Mouse (Mus musculus) spleen, postnatal 14 days (tissue): ENCODE data around the gene Gse1.

Experiments used
- DNase-seq, 2 experiments: peaks; one replicate each; pipeline ENCODE4 v3.0.0; 2021 to 2022; ENCODE audit warnings: low spot score in 2 of 2

Gene Gse1

GRCm38 (mm10) chr8:120227891-120228591 is at the start of gene Gse1:
Gene Gse1, plus strand, starts transcription at chr8:120228456.
- DNase-seq, result no peak

- DNase-seq, result peak; percentile 66 to 78
These were observed 49.2 kb upstream of the Gse1 start for GRCm38 (mm10) chr8:120179027-120179431.

- DNase-seq, result no peak
These were observed 47.7 kb upstream of the Gse1 start for GRCm38 (mm10) chr8:120180445-120180970.

GRCm38 (mm10) chr8:120181274-120181673 is 47.0 kb upstream of the Gse1 start:
- no peak for DNase-seq

- no peak for DNase-seq
These were observed 46.3 kb upstream of the Gse1 start for GRCm38 (mm10) chr8:120181861-120182414.

DNA sequence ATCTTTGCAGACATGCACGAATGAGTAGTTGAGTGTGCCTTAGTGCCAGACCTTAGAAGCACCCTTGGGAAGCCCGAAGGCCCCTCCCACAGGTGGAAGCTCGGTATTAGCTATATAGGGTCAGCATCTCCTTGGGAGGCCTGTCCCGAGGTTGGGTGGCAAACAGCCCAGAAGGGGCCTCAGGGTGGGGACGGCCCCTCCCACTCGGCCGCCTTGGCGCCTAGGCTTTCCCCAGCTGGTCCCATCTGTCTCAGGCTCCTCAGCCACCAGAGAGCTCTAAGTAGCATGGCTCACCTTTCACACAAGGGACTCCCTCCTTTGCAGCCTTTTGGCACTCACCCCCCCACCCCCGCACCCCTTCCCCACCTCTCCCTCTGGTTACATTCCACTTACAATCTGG is 43.9 kb upstream of the Gse1 start:
- DNase-seq, result no peak

DNA sequence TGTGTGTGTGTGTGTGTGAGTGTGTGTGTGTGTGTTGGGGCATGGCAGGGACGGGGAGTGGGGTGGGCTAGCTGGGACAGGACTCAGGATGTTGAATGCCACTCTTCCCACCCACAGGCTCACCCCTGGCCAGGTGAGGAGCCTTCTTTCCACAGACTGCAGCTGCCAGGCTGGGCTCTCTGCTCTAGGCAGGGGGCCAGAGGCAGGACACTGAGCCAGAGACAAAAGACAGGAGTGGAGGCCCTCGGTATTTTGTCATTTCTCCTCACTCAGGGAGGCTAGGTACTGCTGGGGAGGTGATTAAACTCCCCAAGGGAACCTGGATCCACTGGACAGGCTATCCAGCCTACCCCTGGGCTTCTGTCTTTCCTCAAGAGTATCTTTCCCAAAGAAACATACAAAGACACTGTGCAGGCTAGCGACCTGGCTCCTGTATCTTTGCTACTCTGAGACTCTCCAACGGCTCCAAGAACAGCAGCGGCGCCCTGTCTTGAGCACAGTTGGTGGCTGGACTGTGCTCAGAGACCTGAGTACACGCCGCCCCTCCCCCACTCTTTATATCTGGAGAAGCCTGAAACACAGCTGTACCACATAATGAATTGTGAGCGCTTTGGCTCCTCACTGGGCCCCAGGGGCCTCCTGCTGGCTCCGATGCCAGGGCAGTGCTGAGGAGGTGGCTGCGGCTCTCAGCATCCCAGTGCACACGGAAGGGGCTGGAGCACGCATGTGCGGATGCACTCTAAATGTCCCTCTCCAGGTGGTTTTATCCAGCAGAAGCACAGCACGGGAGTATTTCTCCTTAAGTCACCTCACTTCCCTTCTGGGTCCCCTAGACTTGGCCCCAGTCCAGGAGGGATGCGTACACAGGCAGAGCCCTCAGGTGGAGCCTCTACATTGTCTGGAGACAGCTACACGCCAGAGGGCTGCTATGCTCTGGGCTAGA is 43.1 kb upstream of the Gse1 start:
- no peak for DNase-seq

GRCm38 (mm10) chr8:120186454-120186853 is 41.8 kb upstream of the Gse1 start:
- no peak for DNase-seq

DNA sequence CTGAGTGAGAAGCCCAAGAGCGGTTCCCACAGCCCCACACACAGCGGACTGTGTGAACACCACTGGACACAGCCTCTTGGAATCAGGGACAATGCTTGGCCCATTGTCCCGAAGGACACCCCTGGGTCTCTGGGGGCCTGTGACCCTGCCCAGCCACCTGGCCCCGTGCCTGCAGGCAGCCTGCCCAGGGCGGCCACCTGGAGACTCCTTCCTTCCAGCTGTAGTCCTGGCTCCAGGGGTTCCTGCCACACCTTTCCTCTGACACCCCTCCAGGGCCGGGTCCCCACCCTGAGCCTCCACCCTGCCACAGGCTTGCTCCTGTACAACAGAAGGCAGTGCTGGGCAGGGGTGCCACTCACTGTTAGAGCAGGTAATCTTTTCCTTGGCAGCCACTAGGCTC is 39.7 kb upstream of the Gse1 start:
- DNase-seq, result no peak

GRCm38 (mm10) chr8:120189440-120189839 is 38.8 kb upstream of the Gse1 start:
- no peak for DNase-seq

DNA sequence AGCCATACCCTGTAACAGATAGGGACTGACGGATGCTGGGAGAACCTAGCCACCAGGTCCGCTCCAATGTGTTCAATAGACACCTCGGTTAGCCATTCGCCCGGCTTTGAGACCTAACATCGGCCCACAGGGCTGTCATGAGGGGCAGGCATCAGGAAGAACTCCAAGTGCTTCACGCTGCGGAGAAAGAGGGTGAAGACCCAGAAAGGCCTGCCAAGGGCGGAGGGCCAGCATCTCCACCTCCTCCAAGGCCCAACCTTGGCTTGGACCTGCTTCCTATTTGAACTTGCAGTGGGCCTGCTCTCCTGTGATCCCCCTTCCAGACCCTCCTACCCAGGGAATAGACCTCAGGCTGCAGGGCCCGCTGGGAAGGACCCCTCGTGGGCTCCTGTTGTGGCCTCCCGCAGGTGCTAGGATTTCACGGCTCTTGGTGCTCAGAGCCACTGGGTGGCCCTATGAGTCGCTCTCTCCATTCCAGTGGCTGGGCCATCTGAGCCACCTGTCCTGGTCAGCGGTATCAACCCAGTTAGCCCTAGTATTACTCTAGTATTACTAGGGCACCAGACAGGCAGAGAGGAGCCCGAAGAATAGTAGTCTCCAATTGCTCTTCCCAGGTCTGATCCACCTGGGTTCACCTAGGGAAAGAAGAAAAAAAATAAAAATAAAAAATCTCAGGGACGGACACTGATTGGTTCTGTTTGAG is 38.0 kb upstream of the Gse1 start:
- no peak for DNase-seq

DNA sequence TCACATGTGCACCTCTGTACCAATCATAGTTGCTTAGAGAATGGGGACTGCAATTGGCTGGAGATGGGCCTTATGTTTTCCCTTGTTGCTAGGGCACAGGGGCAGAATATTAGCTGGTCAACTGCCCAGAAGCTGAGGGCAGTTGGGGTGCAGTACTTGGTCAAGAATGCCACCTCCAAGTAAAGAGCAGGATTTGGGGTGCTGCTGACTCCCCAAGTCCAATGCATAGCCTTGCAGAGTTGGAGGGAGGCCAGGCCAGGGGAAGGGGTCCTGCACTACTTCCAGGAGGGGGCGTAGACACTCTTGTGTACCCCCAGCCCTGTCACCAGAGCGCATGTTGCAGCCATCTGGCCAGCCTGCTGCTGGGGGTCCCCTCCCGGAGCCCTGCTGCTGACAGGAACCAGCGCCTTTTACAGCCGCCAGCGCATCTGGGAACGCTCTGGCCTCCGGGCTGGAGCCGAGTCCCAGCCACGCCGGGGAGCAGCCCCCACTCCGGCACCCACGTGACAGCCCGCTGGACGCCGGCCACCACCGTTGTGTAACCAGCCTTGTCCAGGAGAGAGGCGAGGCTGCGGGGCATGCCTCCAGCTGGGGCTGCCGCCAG is 37.3 kb upstream of the Gse1 start:
- peak in 1 of 2 experiments; percentile 17 for DNase-seq

DNA sequence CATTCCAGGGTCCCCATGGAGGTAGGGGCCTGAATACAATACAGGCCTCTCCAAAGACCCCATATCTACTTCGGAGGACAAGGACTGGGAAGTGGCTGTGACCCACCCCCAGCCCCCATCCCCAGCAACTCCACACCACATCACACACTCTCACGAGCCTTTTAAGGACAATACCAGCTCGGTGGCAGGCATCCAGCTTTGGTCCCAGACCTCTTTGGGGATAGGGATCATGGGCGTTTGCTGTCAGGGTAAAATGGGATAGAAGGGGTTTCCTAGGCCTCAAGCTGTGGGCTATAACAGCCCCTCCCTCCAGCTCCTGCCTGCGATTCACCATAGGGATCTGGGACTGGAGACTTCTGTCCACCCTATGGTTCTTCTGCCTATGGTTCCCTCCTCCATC is 36.6 kb upstream of the Gse1 start:
- no peak for DNase-seq

- no peak for DNase-seq
These were observed 36.1 kb upstream of the Gse1 start for GRCm38 (mm10) chr8:120192118-120192517.

DNA sequence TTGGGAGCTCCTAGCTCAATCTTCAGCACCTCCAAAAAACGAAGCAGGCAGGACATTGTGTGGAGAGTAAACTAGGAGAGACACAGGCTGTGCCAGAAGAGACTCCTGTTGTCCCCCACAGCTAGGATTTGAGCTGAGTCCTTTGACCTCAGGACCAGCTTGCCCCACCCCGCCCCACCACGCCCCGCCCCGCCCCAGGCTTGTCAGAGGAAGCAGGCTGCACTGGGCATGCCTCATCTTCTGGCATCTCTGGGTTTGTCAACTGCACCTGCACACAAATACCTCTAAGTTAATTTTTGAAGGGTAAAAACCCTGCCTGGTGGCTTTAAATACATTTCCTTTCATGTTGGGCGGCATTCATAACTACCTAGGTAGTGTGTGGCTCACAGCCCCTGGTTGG is 26.9 kb upstream of the Gse1 start:
- DNase-seq, result no peak

DNA sequence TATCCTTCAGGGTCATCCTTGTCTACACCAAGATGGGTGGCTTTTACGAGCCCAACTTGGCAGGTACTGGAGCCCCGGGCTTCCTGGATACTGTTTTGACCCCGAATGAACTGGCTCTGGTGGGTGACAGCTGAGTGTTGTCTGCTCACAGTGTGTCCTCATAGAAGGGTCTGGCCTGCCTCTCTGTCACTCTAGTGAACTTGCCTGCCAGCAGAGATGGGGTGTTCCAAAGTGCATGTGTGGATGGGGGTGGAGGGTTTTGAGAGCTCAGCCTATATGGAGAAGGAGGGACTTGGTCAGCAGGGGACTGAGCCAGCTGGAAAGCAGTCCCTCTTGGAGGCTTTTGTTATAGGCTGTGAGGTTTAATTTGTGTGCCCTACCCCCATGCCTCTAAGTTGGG is 25.7 kb upstream of the Gse1 start:
- no peak for DNase-seq

GRCm38 (mm10) chr8:120204736-120205360 is 23.4 kb upstream of the Gse1 start:
- no peak for DNase-seq

DNA sequence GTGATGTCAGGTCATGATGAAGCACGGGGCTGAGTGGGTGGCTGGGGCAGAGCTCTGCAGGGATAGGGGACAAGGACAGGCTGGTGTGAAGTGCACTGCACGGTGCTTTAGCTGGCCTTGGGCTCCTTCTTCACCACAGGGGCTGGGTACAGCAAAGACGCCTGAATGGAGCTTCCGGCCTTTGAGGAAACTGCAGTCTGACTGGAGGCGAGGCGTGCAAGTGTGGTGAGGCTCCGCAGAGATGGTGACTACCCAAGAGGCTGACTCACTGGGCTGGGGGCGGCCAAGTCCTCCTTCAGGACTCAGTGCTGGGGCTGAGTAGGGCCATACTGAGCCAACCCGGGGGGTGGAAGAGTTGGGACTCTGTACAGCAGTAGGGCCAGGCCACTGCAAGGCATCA is 22.3 kb upstream of the Gse1 start:
- no peak for DNase-seq

- no peak for DNase-seq
These were observed 20.9 kb upstream of the Gse1 start for GRCm38 (mm10) chr8:120207364-120207763.

DNA sequence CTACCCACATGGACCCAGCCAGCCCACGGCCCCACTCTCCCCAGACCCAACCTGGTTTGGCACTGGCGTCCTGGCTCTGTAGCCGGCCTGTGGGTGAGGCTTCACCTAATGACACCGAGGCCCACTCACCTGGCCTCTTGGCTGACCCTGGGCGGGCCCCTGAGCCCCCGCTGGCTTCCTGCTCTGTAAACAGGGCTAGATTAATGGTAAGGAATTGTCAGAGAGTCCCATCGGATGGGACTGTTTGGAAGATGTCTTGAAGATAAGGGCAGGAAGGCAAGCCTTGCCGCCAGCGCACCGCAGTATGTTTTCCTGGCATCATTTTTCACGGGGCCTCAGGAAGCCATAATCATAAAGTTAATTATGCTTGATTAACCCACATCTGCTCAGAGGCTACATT is 20.1 kb upstream of the Gse1 start:
- no peak for DNase-seq

- DNase-seq, result no peak
These were observed 16.9 kb upstream of the Gse1 start for GRCm38 (mm10) chr8:120211345-120211744.
